Mouse (Mus musculus) heart, embryonic 13.5 days (tissue): ENCODE data around the gene Gnb4. TPM values are rescaled to one million over a fixed set of nuclear protein-coding genes. Genes with fewer than 3 reads are reported as not detected.
A peak's percentile ranks its signal among the peaks of the same experiment; 100 is the strongest.

Experiments used
- ATAC-seq: fragments of 200-750 bp; cut with Nextera tagmentation; 2 replicates; pipeline ENCODE4 v1.8.0; 2017; ENCODE audit warnings: moderate TSS enrichment; ENCODE audit not compliant: insufficient number of reproducible peaks, low FRiP score, low TSS enrichment; ENCODE audit errors: extremely low read depth
- H3K27ac ChIP-seq: fragments of 300-500 bp; sonication (generic); replicated peaks from 2 replicates; pipeline ENCODE4 v1.5.1; 2015; ENCODE audit warnings: moderate library complexity, mild to moderate bottlenecking, inconsistent platforms
- H3K27me3 ChIP-seq: fragments of 300-500 bp; sonication (generic); replicated peaks from 2 replicates; pipeline ENCODE4 v1.6.1; 2015; ENCODE audit warnings: mild to moderate bottlenecking, inconsistent platforms
- H3K36me3 ChIP-seq: fragments of 300-500 bp; sonication (generic); 2 replicates; pipeline ENCODE4 v1.6.1; 2015; ENCODE audit warnings: mild to moderate bottlenecking, inconsistent platforms
- H3K4me1 ChIP-seq: fragments of 300-500 bp; sonication (generic); 2 replicates; pipeline ENCODE4 v1.6.1; 2015; ENCODE audit warnings: inconsistent platforms
- H3K4me2 ChIP-seq: fragments of 300-500 bp; sonication (generic); 2 replicates; pipeline ENCODE4 v1.6.1; 2015; ENCODE audit warnings: inconsistent platforms, mild to moderate bottlenecking, moderate library complexity
- H3K4me3 ChIP-seq: fragments of 300-500 bp; sonication (generic); 2 replicates; pipeline ENCODE4 v1.5.1; 2015; ENCODE audit warnings: moderate library complexity, mild to moderate bottlenecking, inconsistent platforms
- H3K9ac ChIP-seq: fragments of 300-500 bp; sonication (generic); 2 replicates; pipeline ENCODE4 v1.6.1; 2015; ENCODE audit warnings: inconsistent platforms, mild to moderate bottlenecking, moderate library complexity
- H3K9me3 ChIP-seq: fragments of 300-500 bp; sonication (generic); 2 replicates; pipeline ENCODE4 v1.6.1; 2016; ENCODE audit warnings: inconsistent platforms
- WGBS: fragments of 180-500 bp; shearing (Covaris S2); methylation state at CpG from one replicate; pipeline ENCODE4 v1.1.7; 2015; ENCODE audit warnings: mixed read lengths; 5-methylcytosine and 5-hydroxymethylcytosine counted together
- polyA plus RNA-seq: library from polyadenylated mRNA; unstranded; fragments of >200 nt; fragmentation: Nextera tagmentation; extraction: Ambion mirVana; gene quantifications from 2 replicates; pipeline ENCODE4 v1.2.1, GENCODE M21; 2015

Gene Gnb4
- polyA plus RNA-seq, 1 experiment from 2014 or later, result 50.4 TPM

DNA sequence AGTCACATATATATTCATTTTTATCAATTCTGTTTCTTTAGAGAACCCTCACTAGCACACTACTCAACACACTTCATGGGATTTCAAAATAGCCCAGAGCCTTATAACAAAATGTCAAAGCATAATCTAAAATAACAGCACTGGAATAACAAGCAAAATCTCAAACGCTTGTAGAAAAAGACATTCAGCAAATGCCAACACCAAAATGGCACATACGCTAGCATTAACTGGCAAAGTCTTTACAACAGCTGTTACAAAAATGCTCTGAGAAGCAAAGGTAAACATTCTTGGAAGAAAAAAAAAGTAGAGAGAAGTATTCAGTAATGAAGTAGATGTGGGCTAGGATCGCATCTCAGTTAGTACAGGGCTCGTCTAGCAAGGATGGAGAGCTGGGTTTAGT, 30.5 kb upstream of the Gnb4 start:
- Histone ChIP-seq H3K27ac (no peak overlapping the region), H3K4me1 (no peaks in the 10 kb centered on the region), H3K9me3 (0 out of 2 replicates have a peak, but pooled peaks cover 7% of the 10 kb centered on the region), H3K9ac (no peak overlapping the region), H3K4me3 (no peak overlapping the region), H3K27me3 (no peaks in the 10 kb centered on the region), H3K36me3 (no peaks in the 10 kb centered on the region), H3K4me2 (no peak overlapping the region)
- 78% methylated on average over 4 of the region's 4 CpGs for WGBS
- ATAC-seq, result no peak

DNA sequence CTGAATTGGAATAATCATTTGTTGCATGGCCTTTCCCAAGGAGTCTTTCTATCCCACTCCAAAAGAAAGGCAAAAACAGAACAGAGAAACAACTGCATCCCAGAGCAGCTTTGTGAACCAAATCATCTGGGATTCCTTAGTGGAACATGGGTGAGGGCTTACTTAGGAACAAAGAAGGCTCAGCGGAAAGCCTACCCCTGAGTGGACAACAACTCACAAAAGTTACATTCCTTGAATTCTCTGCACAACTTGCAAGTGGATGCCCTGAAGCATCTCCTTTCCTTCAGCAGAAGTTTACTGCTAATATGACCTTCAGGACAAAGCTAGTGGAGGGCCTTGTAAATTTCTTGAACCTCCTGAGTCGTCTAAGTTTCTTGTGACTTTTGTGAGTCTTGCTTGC, 28.4 kb upstream of the Gnb4 start:
- ATAC-seq, result no peak
- 70% methylated on average over 2 of the region's 2 CpGs for WGBS

DNA sequence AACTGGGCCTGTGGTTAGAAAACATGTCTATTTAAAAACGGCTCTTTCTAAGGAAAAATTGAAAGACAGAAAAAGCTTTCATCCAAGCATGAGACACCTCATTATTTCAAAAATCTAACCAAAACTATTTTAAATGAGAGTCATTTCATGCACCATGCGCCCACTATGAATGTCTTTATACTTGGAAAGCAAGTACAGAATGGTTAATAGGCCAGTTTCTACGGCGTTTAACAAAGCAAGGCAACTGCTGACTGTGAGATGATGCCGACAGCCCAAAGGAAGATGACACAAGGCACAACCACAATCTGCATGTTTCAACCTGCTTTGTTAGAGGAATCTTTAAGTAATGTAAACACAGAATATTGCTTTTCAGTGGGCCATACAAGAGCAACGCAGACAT, 25.7 kb upstream of the Gnb4 start:
- Histone ChIP-seq H3K36me3 (no peaks in the 10 kb centered on the region), H3K27ac (no peak overlapping the region), H3K4me2 (no peak overlapping the region), H3K27me3 (no peaks in the 10 kb centered on the region), H3K4me1 (peaks cover 4% of the 10 kb centered on the region; the same call in 1 of the 2 replicates), H3K9ac (no peak overlapping the region), H3K4me3 (no peak overlapping the region), H3K9me3 (0 out of 2 replicates have a peak, but pooled peaks cover 7% of the 10 kb centered on the region)
- WGBS, result 80% methylated on average over 6 of the region's 6 CpGs
- ATAC-seq, result no peak

More for the DNA sequence above, 28.4 kb upstream of the Gnb4 start:
- Histone ChIP-seq H3K27ac (no peak overlapping the region), H3K4me2 (no peak overlapping the region), H3K9ac (no peak overlapping the region), H3K4me1 (no peaks in the 10 kb centered on the region), H3K4me3 (no peak overlapping the region), H3K27me3 (no peaks in the 10 kb centered on the region), H3K9me3 (0 out of 2 replicates have a peak, but pooled peaks cover 7% of the 10 kb centered on the region), H3K36me3 (no peaks in the 10 kb centered on the region)

DNA sequence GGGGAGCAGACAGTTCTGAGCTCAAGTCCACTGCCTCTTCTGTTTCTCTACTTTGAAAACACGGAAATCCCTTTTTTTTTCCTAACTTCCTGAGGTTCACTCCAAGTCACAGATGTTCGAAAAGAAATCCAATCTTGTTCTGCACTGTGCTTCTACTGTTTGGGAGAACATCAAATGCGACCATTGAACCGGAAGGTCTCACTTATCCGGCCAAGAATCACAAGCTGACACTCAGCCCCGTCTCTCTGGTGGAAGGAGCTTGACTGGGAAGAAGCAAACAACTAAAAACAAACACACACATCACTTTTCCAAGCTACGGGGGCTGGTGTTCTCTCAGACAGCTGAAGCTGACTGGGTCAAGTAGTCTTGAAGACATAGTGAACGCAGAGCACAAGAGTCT, 21.9 kb upstream of the Gnb4 start:
- Histone ChIP-seq H3K9me3 (0 out of 2 replicates have a peak, but pooled peaks cover 4% of the 10 kb centered on the region), H3K4me1 (peaks cover 4% of the 10 kb centered on the region; the same call in 1 of the 2 replicates), H3K9ac (no peak overlapping the region), H3K4me2 (0 out of 2 replicates have a peak overlapping the region, but pooled peaks have one; percentile 1), H3K4me3 (no peak overlapping the region), H3K27ac (peak overlapping the region; percentile 3), H3K27me3 (no peaks in the 10 kb centered on the region), H3K36me3 (no peaks in the 10 kb centered on the region)
- WGBS, result 48% methylated on average over 8 of the region's 8 CpGs
- ATAC-seq, result no peak

DNA sequence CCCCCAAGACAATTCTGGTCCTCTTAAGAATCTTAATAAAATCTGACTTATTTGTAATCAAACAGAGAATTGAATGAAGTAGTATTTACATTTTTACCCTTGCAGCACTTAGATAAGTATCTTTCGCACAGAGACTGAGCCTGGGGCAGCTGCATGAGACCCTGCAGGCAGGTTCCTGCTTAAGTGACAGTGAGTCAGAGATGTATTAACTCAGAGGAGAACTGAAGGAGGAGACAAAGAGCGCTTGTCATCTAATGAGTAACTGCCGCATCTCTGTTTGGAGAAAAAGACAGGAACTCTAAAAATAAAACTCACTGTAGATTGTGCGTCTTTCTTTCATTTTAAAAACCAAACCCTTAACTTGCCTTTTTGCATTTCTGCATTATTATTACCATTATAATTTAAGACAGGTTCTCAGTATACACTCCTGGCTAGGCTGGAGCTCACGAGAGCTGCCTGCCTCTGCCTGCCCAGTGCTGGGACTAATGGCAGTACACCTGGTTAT, 16.4 kb upstream of the Gnb4 start:
- H3K4me1 ChIP-seq, result peaks cover 3% of the 10 kb centered on the region; the same call in 1 of the 2 replicates
- no peak overlapping the region for H3K27ac ChIP-seq
- H3K4me2 ChIP-seq, result no peak overlapping the region
- no peak for ATAC-seq
- 59% methylated on average over 5 of the region's 5 CpGs for WGBS
- no peaks in the 10 kb centered on the region for H3K27me3 ChIP-seq
- H3K9me3 ChIP-seq, result no peaks in the 10 kb centered on the region
- H3K4me3 ChIP-seq, result no peak overlapping the region
- no peaks in the 10 kb centered on the region for H3K36me3 ChIP-seq
- H3K9ac ChIP-seq, result no peak overlapping the region

DNA sequence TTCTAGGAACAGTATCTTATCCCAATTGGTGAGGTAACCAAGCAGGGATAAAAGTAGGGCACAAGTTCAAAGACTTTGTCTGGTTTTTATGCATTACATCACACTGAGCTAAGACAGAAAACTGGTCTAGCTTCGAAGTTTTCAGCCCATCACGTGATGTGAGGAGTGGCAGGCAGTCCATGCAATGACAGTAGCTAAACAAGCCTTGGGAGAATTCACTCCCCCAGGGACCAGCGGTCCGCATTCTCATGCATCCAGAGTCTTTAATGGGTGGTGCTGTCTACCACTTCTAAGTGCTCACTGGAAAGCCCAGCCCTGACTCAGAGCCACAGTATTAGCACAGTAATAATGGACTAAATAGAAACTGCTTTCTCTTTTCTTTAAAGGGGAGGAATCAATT, 13.8 kb upstream of the Gnb4 start:
- no peak overlapping the region for H3K4me2 ChIP-seq
- H3K9me3 ChIP-seq, result no peaks in the 10 kb centered on the region
- H3K27ac ChIP-seq, result no peak overlapping the region
- no peaks in the 10 kb centered on the region for H3K36me3 ChIP-seq
- no peaks in the 10 kb centered on the region for H3K27me3 ChIP-seq
- no peaks in the 10 kb centered on the region for H3K4me1 ChIP-seq
- 55% methylated on average over 4 of the region's 4 CpGs for WGBS
- H3K4me3 ChIP-seq, result no peak overlapping the region
- H3K9ac ChIP-seq, result no peak overlapping the region
- no peak for ATAC-seq

DNA sequence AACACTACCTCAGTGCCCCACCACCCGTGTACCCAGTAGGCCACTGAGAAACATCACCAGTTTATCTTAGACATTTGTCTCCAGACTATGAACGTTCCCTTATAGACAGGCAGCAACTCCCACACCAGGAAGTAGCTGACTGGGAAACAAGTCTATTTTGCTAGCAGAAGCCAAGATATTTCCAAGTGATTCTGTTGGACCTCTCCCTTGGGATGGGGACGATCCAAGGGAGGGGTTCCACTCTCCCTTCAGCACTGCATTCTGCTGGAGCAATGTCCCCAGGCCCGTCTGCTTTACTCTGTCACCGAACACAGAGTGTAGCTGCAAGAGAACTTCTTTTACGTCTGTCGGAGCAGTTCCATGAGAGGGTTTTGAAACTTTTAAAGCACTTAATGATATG, 11.8 kb upstream of the Gnb4 start:
- no peaks in the 10 kb centered on the region for H3K36me3 ChIP-seq
- no peak overlapping the region for H3K4me2 ChIP-seq
- no peak overlapping the region for H3K4me3 ChIP-seq
- H3K4me1 ChIP-seq, result no peaks in the 10 kb centered on the region
- H3K9me3 ChIP-seq, result no peaks in the 10 kb centered on the region
- no peak overlapping the region for H3K27ac ChIP-seq
- H3K27me3 ChIP-seq, result no peaks in the 10 kb centered on the region
- H3K9ac ChIP-seq, result no peak overlapping the region
- 65% methylated on average over 7 of the region's 7 CpGs for WGBS
- no peak for ATAC-seq

DNA sequence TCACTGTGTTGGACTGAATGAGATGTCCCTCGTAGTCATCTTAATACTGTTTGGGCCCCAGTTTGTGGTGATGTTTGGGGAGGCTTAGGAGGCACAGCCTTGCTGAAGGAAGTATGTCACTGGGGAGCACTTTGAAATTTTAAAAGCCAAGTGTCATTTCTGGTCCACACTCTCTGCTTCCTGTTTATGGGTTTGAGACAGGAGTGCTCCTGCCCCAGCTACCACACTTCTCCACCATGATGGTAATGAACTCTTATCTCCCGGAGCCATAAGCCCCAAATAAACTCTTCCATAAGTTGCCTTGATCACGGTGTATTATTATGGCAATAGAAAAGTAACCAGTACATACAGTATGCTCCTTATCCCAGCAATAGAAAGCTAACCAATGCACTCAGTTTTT, 5.7 kb upstream of the Gnb4 start:
- Histone ChIP-seq H3K27me3 (no peaks in the 10 kb centered on the region), H3K9ac (no peak overlapping the region), H3K27ac (no peak overlapping the region), H3K4me1 (peaks cover 4% of the 10 kb centered on the region; the same call in 1 of the 2 replicates), H3K36me3 (no peaks in the 10 kb centered on the region), H3K9me3 (no peaks in the 10 kb centered on the region), H3K4me2 (no peak overlapping the region), H3K4me3 (no peak overlapping the region)
- 79% methylated on average over 3 of the region's 3 CpGs for WGBS
- no peak for ATAC-seq

DNA sequence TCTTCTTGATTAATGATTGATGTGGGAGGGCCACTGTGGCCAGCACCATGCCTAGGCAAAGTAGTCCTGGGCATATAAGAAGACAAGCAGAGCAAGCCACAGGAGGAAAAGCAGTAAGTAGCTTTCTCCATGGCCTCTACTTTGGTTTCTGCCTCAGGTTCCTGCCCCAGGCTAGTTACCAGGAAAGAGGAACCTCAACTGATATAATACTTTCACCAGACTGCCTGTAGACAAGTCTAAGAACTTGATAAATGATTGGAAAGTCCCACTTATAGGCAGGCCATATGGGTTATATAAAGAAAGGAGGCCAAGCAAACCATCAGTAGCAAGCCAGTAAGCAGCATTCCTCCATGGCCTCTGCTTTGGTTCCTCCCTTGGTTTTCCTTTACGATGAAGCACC, 5.3 kb upstream of the Gnb4 start:
- 90% methylated on average over 1 of the region's 1 CpGs for WGBS
- no peak overlapping the region for H3K4me3 ChIP-seq
- H3K4me1 ChIP-seq, result peaks cover 6% of the 10 kb centered on the region; the same call in 1 of the 2 replicates
- no peak overlapping the region for H3K4me2 ChIP-seq
- H3K36me3 ChIP-seq, result no peaks in the 10 kb centered on the region
- ATAC-seq, result no peak
- H3K27ac ChIP-seq, result no peak overlapping the region
- no peaks in the 10 kb centered on the region for H3K9me3 ChIP-seq
- no peaks in the 10 kb centered on the region for H3K27me3 ChIP-seq
- no peak overlapping the region for H3K9ac ChIP-seq

DNA sequence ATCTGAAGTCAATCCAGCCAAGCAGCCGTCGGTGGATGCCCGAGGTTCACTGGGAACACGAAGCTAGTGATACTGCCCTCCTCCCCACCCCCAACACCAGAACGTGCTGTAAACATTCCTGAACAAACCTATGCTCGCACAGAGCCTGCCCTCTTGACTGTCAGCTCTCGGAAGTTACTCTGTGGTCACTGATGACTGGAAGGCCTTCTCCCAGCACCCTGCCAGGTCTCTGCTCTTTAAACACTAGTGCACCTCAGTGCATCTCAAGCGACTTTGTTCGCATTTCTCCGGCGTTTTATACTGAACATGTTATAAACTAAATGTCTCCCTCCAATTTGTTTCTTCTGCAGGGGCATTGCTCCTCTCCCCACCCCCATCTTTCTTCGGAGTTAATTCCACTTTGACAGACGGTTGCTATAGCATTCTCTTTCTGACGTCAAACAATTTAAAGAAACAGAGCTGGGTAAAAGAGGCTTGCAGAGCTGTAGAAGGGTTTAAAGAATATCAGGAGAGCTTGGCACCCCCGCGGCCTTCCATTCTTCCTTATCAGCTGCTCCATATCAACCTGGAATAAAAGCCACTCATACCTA, 763 bp upstream of the Gnb4 start:
- H3K36me3 ChIP-seq, result peaks cover 10% of the 10 kb centered on the region
- H3K4me3 ChIP-seq, result peak overlapping the region; percentile 74
- H3K4me1 ChIP-seq, result peaks cover 21% of the 10 kb centered on the region
- peak overlapping the region; percentile 87 for H3K9ac ChIP-seq
- H3K27me3 ChIP-seq, result no peaks in the 10 kb centered on the region
- H3K9me3 ChIP-seq, result 0 out of 2 replicates have a peak, but pooled peaks cover 3% of the 10 kb centered on the region
- peak overlapping the region; percentile 73 for H3K4me2 ChIP-seq
- ATAC-seq, result no peak
- 18% methylated on average over 16 of the region's 16 CpGs for WGBS
- H3K27ac ChIP-seq, result peak overlapping the region; percentile 78

DNA sequence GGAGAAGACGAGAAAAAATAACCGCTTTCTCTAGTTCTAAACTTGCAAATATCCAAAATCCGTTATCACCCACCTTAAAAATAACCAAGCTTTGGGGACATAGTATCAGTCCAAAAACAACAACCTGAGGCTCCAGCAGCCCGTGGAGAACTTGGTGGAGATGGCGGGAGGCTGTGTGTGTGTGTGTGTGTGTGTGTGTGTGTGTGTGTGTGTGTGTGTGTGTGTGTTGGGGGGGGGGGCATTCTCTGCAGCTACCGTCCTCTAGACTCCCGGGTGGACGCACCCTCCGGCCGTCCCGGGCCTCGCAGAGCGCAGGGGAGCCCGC, 417 bp downstream of the Gnb4 start:
- H3K36me3 ChIP-seq, result peaks cover 10% of the 10 kb centered on the region
- ATAC-seq, result no peak
- H3K4me2 ChIP-seq, result peak overlapping the region; percentile 73
- H3K9me3 ChIP-seq, result 0 out of 2 replicates have a peak, but pooled peaks cover 3% of the 10 kb centered on the region
- H3K9ac ChIP-seq, result peak overlapping the region; percentile 87
- 13% methylated on average over 4 of the region's 14 CpGs for WGBS
- H3K27ac ChIP-seq, result peak overlapping the region; percentile 78
- H3K27me3 ChIP-seq, result no peaks in the 10 kb centered on the region
- H3K4me1 ChIP-seq, result peaks cover 29% of the 10 kb centered on the region
- peak overlapping the region; percentile 74 for H3K4me3 ChIP-seq

DNA sequence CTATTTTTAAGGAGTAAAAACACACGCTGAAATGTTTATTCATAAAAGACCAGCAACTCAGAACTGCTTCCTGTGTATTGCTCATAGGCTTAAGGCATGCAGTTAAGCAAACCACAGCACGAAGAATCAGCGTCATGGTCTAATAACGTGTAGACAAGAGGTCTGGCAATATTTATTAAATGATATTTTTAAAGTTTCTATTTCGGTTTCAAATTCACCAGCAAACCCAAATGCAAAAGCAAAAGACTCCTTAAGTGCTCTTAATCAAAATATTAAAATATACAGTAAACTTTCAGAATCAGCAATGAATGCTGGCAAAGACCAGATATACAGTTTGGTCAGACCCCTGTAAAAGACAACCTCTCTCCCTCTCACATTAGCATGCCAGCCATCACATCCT, 1.0 kb downstream of the Gnb4 start:
- Histone ChIP-seq H3K4me1 (peaks cover 31% of the 10 kb centered on the region), H3K4me2 (peak overlapping the region; percentile 73), H3K36me3 (peaks cover 10% of the 10 kb centered on the region), H3K27ac (no peak overlapping the region), H3K27me3 (no peaks in the 10 kb centered on the region), H3K9ac (peak overlapping the region; percentile 87), H3K4me3 (peak overlapping the region; percentile 74), H3K9me3 (0 out of 2 replicates have a peak, but pooled peaks cover 3% of the 10 kb centered on the region)
- no peak for ATAC-seq
- 61% methylated on average over 5 of the region's 5 CpGs for WGBS
